23 mouse cellular contexts compared by ENCODE assay signal in genomic region chr2:148036611-148037160, GRCm38 (mm10). TPM values are rescaled to one million over a fixed set of nuclear protein-coding genes. Genes with fewer than 3 reads are reported as not detected.
DNase-seq lines count a peak whose midpoint lies in the region; ATAC-seq and TF ChIP-seq lines count a peak whose summit lies in the region.
"Had no signal": no experiment of that assay in that cellular context is flagged by ENCODE, and none has a peak within 500 bp of the region (broad histone marks: within the 10 kb centered on the region; RNA-seq: fewer than 3 reads in every experiment).

No protein-coding gene starts in this region.

- H3K4me3 ChIP-seq in liver, embryonic 11.5 days (ENCODE audit: low read depth, low read length): no peak overlapping the region
- no peak overlapping the region for H3K4me3 ChIP-seq in liver, postnatal 0 days (ENCODE audit: low read depth, low read length)
- peak overlapping the region; percentile 7; the same call in 1 of the 2 replicates for H3K4me3 ChIP-seq in midbrain, embryonic 11.5 days (ENCODE audit: low read depth, low read length)
- H3K4me3 ChIP-seq in midbrain, embryonic 16.5 days (ENCODE audit: low read depth, low read length): no peak overlapping the region
- no peak overlapping the region for H3K4me3 ChIP-seq in stomach, postnatal 0 days (ENCODE audit: low read depth, low read length)
- H3K4me3 ChIP-seq: forebrain, embryonic 15.5 days; heart, adult 2 months; limb, embryonic 12.5 days; liver, embryonic 15.5 days; megakaryocyte, embryonic 14.5 days had no signal

- 0 out of 2 replicates have a peak, but pooled peaks cover 2% of the 10 kb centered on the region for H3K4me1 ChIP-seq in liver, embryonic 11.5 days (replicated peaks; ENCODE audit: control insufficient read depth, insufficient read depth, low read length)
- H3K4me1 ChIP-seq in liver, postnatal 0 days (ENCODE audit: insufficient read depth): peaks cover 2% of the 10 kb centered on the region; the same call in 1 of the 2 replicates
- H3K4me1 ChIP-seq in midbrain, embryonic 11.5 days (ENCODE audit: control insufficient read depth, insufficient read depth, low read length): peaks cover 2% of the 10 kb centered on the region; the same call in 1 of the 2 replicates
- no peaks in the 10 kb centered on the region for H3K4me1 ChIP-seq in midbrain, embryonic 16.5 days (ENCODE audit: control insufficient read depth, insufficient read depth, low read length)
- no peaks in the 10 kb centered on the region for H3K4me1 ChIP-seq in stomach, postnatal 0 days (replicated peaks; ENCODE audit: control insufficient read depth, insufficient read depth)
- H3K4me1 ChIP-seq: forebrain, embryonic 15.5 days; liver, embryonic 15.5 days had no signal

- no peaks in the 10 kb centered on the region for H3K36me3 ChIP-seq in liver, embryonic 11.5 days (ENCODE audit: control insufficient read depth, insufficient read depth, low read length)
- no peaks in the 10 kb centered on the region for H3K36me3 ChIP-seq in liver, postnatal 0 days (replicated peaks; ENCODE audit: insufficient read depth, low read length)
- H3K36me3 ChIP-seq in midbrain, embryonic 11.5 days (ENCODE audit: control insufficient read depth, insufficient read depth, low read length): no peaks in the 10 kb centered on the region
- H3K36me3 ChIP-seq in midbrain, embryonic 16.5 days (ENCODE audit: control insufficient read depth, insufficient read depth, low read length): no peaks in the 10 kb centered on the region
- no peaks in the 10 kb centered on the region for H3K36me3 ChIP-seq in stomach, postnatal 0 days (ENCODE audit: control insufficient read depth, insufficient read depth, low read length)
- H3K36me3 ChIP-seq: forebrain, embryonic 15.5 days; limb, embryonic 12.5 days; liver, embryonic 15.5 days had no signal

- H3K4me2 ChIP-seq in liver, embryonic 11.5 days: peak overlapping the region; percentile 26
- no peak overlapping the region for H3K4me2 ChIP-seq in liver, postnatal 0 days (ENCODE audit: low read depth, low read length)
- peak overlapping the region; percentile 40; the same call in 1 of the 2 replicates for H3K4me2 ChIP-seq in midbrain, embryonic 11.5 days
- no peak overlapping the region for H3K4me2 ChIP-seq in midbrain, embryonic 16.5 days (ENCODE audit: low read length)
- peak overlapping the region; percentile 11; the same call in 1 of the 2 replicates for H3K4me2 ChIP-seq in stomach, postnatal 0 days (replicated peaks; ENCODE audit: low read depth)
- H3K4me2 ChIP-seq: forebrain, embryonic 15.5 days; limb, embryonic 12.5 days; liver, embryonic 15.5 days had no signal

- peaks cover 93% of the 10 kb centered on the region for H3K27me3 ChIP-seq in liver, embryonic 11.5 days (replicated peaks; ENCODE audit: control insufficient read depth, insufficient read depth, low read length)
- H3K27me3 ChIP-seq in liver, postnatal 0 days (ENCODE audit: insufficient read depth, low read length): peaks cover 48% of the 10 kb centered on the region
- peaks cover 94% of the 10 kb centered on the region for H3K27me3 ChIP-seq in midbrain, embryonic 11.5 days (ENCODE audit: control insufficient read depth, insufficient read depth, low read length)
- peaks cover 76% of the 10 kb centered on the region for H3K27me3 ChIP-seq in midbrain, embryonic 16.5 days (ENCODE audit: control insufficient read depth, insufficient read depth, low read depth, low read length)
- peaks cover 7% of the 10 kb centered on the region; the same call in 1 of the 2 replicates for H3K27me3 ChIP-seq in stomach, postnatal 0 days (ENCODE audit: control insufficient read depth, insufficient read depth, low read length)

- H3K27ac ChIP-seq in liver, embryonic 11.5 days (ENCODE audit: low read depth, low read length): no peak overlapping the region
- H3K27ac ChIP-seq in liver, postnatal 0 days (ENCODE audit: low read depth): no peak overlapping the region
- peak overlapping the region; percentile 73 for H3K27ac ChIP-seq in midbrain, embryonic 11.5 days (ENCODE audit: low read depth, low read length)
- H3K27ac ChIP-seq in midbrain, embryonic 16.5 days (ENCODE audit: low read length): no peak overlapping the region
- no peak overlapping the region for H3K27ac ChIP-seq in stomach, postnatal 0 days (replicated peaks)
- H3K27ac ChIP-seq: forebrain, embryonic 15.5 days; heart, adult 2 months; limb, embryonic 12.5 days; liver, embryonic 15.5 days had no signal

- no peak for TF ChIP-seq EP300 in liver, postnatal 0 days (IDR thresholded peaks at IDR 0.05; ENCODE audit: low read depth)
- no peak for TF ChIP-seq EP300 in stomach, postnatal 0 days (optimal IDR thresholded peaks at IDR 0.05)

- ATAC-seq in liver, embryonic 11.5 days (replicated peaks; ENCODE audit: low FRiP score): no peak
- ATAC-seq in liver, postnatal 0 days: no peak
- no peak for ATAC-seq in midbrain, embryonic 11.5 days (ENCODE audit: low FRiP score)
- ATAC-seq in midbrain, embryonic 16.5 days: no peak
- ATAC-seq in stomach, postnatal 0 days (ENCODE audit: low FRiP score, low TSS enrichment): no peak
- ATAC-seq in monocyte, adult 5-6 weeks (replicated peaks; ENCODE audit: insufficient number of reproducible peaks, low FRiP score, low TSS enrichment, poor library complexity, severe bottlenecking): no peak
- ATAC-seq: forebrain, embryonic 15.5 days had no signal

- TF ChIP-seq CTCF in liver, postnatal 0 days (IDR thresholded peaks at IDR 0.05; ENCODE audit: low read depth): no peak
- no peak for TF ChIP-seq CTCF in stomach, postnatal 0 days (IDR thresholded peaks at IDR 0.05; ENCODE audit: low read depth)

- H3K9ac ChIP-seq in liver, embryonic 11.5 days (ENCODE audit: low read depth, low read length): no peak overlapping the region
- H3K9ac ChIP-seq in liver, postnatal 0 days (replicated peaks): no peak overlapping the region
- H3K9ac ChIP-seq in midbrain, embryonic 11.5 days (ENCODE audit: low read length): peak overlapping the region; percentile 35; the same call in 1 of the 2 replicates
- no peak overlapping the region for H3K9ac ChIP-seq in midbrain, embryonic 16.5 days (ENCODE audit: low read depth, low read length)
- H3K9ac ChIP-seq in stomach, postnatal 0 days (ENCODE audit: low read length): no peak overlapping the region
- H3K9ac ChIP-seq: forebrain, embryonic 15.5 days; limb, embryonic 12.5 days; liver, embryonic 15.5 days had no signal

- 4% methylated on average over 4 of the region's 4 CpGs for WGBS in liver, embryonic 11.5 days
- WGBS in liver, postnatal 0 days (ENCODE audit: insufficient replicate concordance): 15% methylated on average over 4 of the region's 4 CpGs
- WGBS in midbrain, embryonic 11.5 days: 1% methylated on average over 4 of the region's 4 CpGs
- 3% methylated on average over 4 of the region's 4 CpGs for WGBS in midbrain, embryonic 16.5 days
- WGBS in stomach, postnatal 0 days: 19% methylated on average over 4 of the region's 4 CpGs

- H3K9me3 ChIP-seq in liver, embryonic 11.5 days (ENCODE audit: control insufficient read depth, low read length): no peaks in the 10 kb centered on the region
- H3K9me3 ChIP-seq in liver, postnatal 0 days (ENCODE audit: low read length): no peaks in the 10 kb centered on the region
- no peaks in the 10 kb centered on the region for H3K9me3 ChIP-seq in midbrain, embryonic 11.5 days (ENCODE audit: control insufficient read depth, low read length)
- H3K9me3 ChIP-seq in midbrain, embryonic 16.5 days (replicated peaks; ENCODE audit: control insufficient read depth, low read length, poor library complexity, severe bottlenecking): no peaks in the 10 kb centered on the region
- no peaks in the 10 kb centered on the region for H3K9me3 ChIP-seq in stomach, postnatal 0 days (ENCODE audit: control insufficient read depth, low read length)
- H3K9me3 ChIP-seq: forebrain, embryonic 15.5 days; limb, embryonic 12.5 days; liver, embryonic 15.5 days had no signal

- DNase-seq in liver, embryonic 11.5 days (ENCODE audit: low spot score): no peak
- DNase-seq in liver, postnatal 0 days: no peak
- DNase-seq in midbrain, embryonic 11.5 days (ENCODE audit: low spot score, missing footprints): peak; percentile 92
- peak; percentile 46 for DNase-seq in retina, embryonic 14.5 days (ENCODE audit: low spot score)
- DNase-seq in stomach, postnatal 0 days (ENCODE audit: low spot score): no peak
- DNase-seq: adrenal gland, adult 8-10 months; cerebellum, adult 9-11 months; gastrocnemius, postnatal 14 days; heart, adult 2 months; kidney, adult 18-20 months; kidney, postnatal 10 days; right cerebral cortex, adult 18-20 months; thymus, postnatal 36 days had no signal

RNA-seq across cellular contexts. Expression of gene Foxa2, which starts 10.1 kb away (rescaled TPM):
- 8.8 and 10.5 TPM in 2 replicates for polyA plus RNA-seq in liver, embryonic 11.5 days (2014; fragmentation: Nextera tagmentation; extraction: Ambion mirVana)
- polyA plus RNA-seq in liver, postnatal 0 days (2015; fragmentation: Nextera tagmentation; extraction: Ambion mirVana): 10.1 and 12.6 TPM in 2 replicates
- 15.1 and 17.9 TPM in 2 replicates for polyA plus RNA-seq in midbrain, embryonic 11.5 days (2014; fragmentation: Nextera tagmentation; extraction: Ambion mirVana)
- polyA plus RNA-seq in midbrain, embryonic 16.5 days (2015; fragmentation: Nextera tagmentation; extraction: Ambion mirVana): 1.9 and 4.1 TPM in 2 replicates
- 11.6 and 12.1 TPM in 2 replicates for polyA plus RNA-seq in stomach, postnatal 0 days (2015; fragmentation: Nextera tagmentation; extraction: Ambion mirVana)
- not detected in 3 replicates for total RNA-seq in monocyte, adult 5-6 weeks (2017)
- total RNA-seq: adrenal gland, adult 8-10 months; gastrocnemius, postnatal 14 days; heart, adult 2 months; layer of hippocampus, adult 18-20 months; layer of hippocampus, postnatal 25 days; left cerebral cortex, postnatal 10 days had no signal
- polyA plus RNA-seq: cortical plate, adult 2 months; forebrain, embryonic 15.5 days; limb, embryonic 12.5 days had no signal

Comparison
In these comparisons a context has a peak if more than half of its experiments do, and no peak if none do; other contexts are left out.
1. H3K4me2 ChIP-seq: peak in liver, embryonic 11.5 days (single experiment), midbrain, embryonic 11.5 days (single experiment) and stomach, postnatal 0 days (single experiment); none in liver, postnatal 0 days (single experiment) and midbrain, embryonic 16.5 days (single experiment).
2. DNase-seq: peak in midbrain, embryonic 11.5 days (single experiment) and retina, embryonic 14.5 days (single experiment); none in liver, embryonic 11.5 days (single experiment), liver, postnatal 0 days (single experiment) and stomach, postnatal 0 days (single experiment).